Mouse (Mus musculus): ENCODE data around the gene Siae. TPM values are rescaled to one million over a fixed set of nuclear protein-coding genes. Genes with fewer than 3 reads are reported as not detected.

The Siae gene
- total and polyA plus RNA-seq, 3 experiments, result 7.7 to 8.2 (median 7.7) TPM

DNA sequence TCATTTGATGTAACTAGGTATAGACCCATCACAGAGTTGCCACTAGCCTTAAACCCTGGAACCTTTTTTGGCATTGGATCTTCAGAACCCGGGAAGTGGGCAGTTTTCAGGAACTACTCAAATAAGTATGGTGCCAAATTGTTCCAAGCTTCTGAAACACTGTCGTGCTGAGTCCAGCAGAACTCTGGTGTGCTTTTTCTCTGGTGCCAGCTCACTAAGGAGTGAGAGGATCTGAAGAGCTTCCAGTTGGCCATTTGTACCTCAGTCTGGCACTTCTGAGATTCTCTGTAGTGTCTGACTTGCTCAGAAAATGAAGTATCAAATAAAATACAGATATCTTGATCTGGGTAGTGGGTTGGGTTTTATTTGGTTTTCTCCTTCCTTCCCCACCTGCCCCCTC, 35.5 kb upstream of the Siae start:
- no peak for TF ChIP-seq CTCF (IDR thresholded peaks at IDR 0.05)
- no peak for TF ChIP-seq EP300 (IDR thresholded peaks at IDR 0.05; ENCODE audit: insufficient read depth, low read depth, low read length)
- TF ChIP-seq POLR2A (IDR thresholded peaks at IDR 0.05; ENCODE audit: insufficient read depth, low read depth, low read length), result no peak
- H3K27ac ChIP-seq, result no peak overlapping the region
- intact Hi-C loops (cut with DNase I), result no loop called here
- no peak overlapping the region for H3K9ac ChIP-seq (ENCODE audit: low read depth, low read length)
- 82% methylated on average over 2 of the region's 2 CpGs for WGBS
- no peaks in the 10 kb centered on the region for H3K36me3 ChIP-seq (ENCODE audit: control insufficient read depth, insufficient read depth, low read length)
- H3K4me1 ChIP-seq (ENCODE audit: control insufficient read depth, insufficient read depth, low read length), result no peaks in the 10 kb centered on the region; the same call in 1 of the 2 replicates
- no peaks in the 10 kb centered on the region for H3K27me3 ChIP-seq (ENCODE audit: control insufficient read depth, insufficient read depth, low read length)
- H3K4me3 ChIP-seq, result no peak overlapping the region
- DNase-seq, result no peak
- H3K79me2 ChIP-seq (replicated peaks; ENCODE audit: control insufficient read depth, insufficient read depth, low read length), result peaks cover 3% of the 10 kb centered on the region; the same call in 1 of the 2 replicates

DNA sequence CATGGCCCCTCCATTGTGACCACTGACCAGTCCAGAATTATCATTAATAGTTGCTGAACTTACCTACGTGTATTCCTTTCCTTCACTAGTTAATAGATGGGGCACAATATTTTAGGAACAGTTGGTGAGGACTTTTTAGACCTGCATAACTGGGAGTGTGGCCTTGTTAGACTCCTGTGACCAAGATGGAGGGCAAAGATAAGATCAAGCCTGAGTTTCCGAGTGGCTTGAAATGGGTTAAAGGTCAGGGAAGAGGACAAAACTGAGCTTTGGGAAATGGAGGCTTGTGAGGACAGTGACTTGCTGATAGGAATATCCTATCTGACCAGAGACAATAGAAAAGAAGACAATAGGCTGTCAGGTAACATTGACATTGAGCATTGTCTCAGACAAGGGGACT, 30.0 kb upstream of the Siae start:
- no peaks in the 10 kb centered on the region for H3K36me3 ChIP-seq (ENCODE audit: control insufficient read depth, insufficient read depth, low read length)
- WGBS, result 68% methylated on average over 2 of the region's 2 CpGs

DNA sequence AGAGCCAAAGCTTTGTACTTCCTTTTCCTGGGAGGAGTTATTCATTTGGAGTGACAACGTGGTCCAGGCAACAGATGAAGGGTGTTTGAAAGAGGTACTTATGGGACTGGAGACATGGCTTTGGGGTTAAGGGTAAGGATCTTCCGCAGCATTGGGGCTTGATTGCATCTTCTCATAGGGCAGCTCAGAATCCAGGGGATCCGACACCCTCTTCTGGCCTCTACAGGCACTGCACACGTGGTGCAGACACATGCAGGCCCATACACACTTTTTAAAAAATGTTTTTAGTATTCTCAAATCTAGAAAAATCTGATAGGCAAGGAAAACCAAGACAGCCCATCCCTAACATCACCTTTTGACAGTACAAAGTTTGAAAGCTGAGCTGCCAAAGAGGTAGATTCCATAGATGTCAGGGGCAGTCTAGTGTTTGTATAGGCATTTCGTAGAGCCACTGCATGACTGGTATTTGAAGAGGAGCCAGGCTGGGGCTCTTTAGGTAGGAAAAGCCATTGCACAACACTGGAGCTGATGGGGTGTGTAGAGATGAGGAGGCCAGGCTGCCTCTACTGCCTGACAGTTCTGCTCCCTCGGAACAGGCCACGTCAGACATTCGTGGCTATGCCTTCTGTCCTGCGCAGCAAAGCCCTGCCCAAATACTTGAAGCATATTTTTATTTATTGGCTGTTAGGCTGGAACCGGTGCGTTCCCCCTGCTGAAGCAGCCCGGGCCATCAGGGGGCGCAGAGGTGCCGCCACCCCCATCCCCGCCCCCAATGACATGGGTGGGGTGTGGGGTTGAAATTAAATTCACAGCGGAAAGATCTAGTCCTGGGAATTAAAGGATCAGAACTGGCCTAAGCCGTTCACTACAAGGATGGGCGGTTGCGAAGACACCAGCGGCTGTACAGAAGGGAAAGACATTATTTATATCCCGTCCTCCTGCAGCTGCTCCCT, 28.8 kb upstream of the Siae start:
- TF ChIP-seq EP300 (IDR thresholded peaks at IDR 0.05; ENCODE audit: insufficient read depth, low read depth, low read length) (0 out of 2 replicates have a peak, but pooled peaks have one; percentile 40), CTCF (IDR thresholded peaks at IDR 0.05) (peak; percentile 77), POLR2A (IDR thresholded peaks at IDR 0.05; ENCODE audit: insufficient read depth, low read depth, low read length) (peak; percentile 80)
- peak; percentile 69 to 74 for DNase-seq
- Histone ChIP-seq H3K36me3 (ENCODE audit: control insufficient read depth, insufficient read depth, low read length) (no peaks in the 10 kb centered on the region), H3K9ac (ENCODE audit: low read depth, low read length) (peak overlapping the region; percentile 70), H3K79me2 (replicated peaks; ENCODE audit: control insufficient read depth, insufficient read depth, low read length) (no peaks in the 10 kb centered on the region), H3K27ac (peak overlapping the region; percentile 93), H3K4me3 (peak overlapping the region; percentile 71), H3K4me1 (ENCODE audit: control insufficient read depth, insufficient read depth, low read length) (peaks cover 1% of the 10 kb centered on the region; the same call in 1 of the 2 replicates), H3K27me3 (ENCODE audit: control insufficient read depth, insufficient read depth, low read length) (no peaks in the 10 kb centered on the region)
- intact Hi-C loops (cut with DNase I), result loop anchor here (2.0 kb wide), 2 partner anchors 38 to 86 kb away; partner anchors contain the start of genes Msantd2 and Spa17
- 31% methylated on average over 21 of the region's 21 CpGs for WGBS

More for the DNA sequence above, 30.0 kb upstream of the Siae start:
- TF ChIP-seq CTCF (IDR thresholded peaks at IDR 0.05) (no peak), POLR2A (IDR thresholded peaks at IDR 0.05; ENCODE audit: insufficient read depth, low read depth, low read length) (no peak), EP300 (IDR thresholded peaks at IDR 0.05; ENCODE audit: insufficient read depth, low read depth, low read length) (no peak)
- DNase-seq, result no peak
- no peaks in the 10 kb centered on the region for H3K79me2 ChIP-seq (replicated peaks; ENCODE audit: control insufficient read depth, insufficient read depth, low read length)
- no peaks in the 10 kb centered on the region for H3K27me3 ChIP-seq (ENCODE audit: control insufficient read depth, insufficient read depth, low read length)
- intact Hi-C loops (cut with DNase I), result no loop called here
- no peak overlapping the region for H3K4me3 ChIP-seq
- H3K9ac ChIP-seq (ENCODE audit: low read depth, low read length), result no peak overlapping the region
- H3K4me1 ChIP-seq (ENCODE audit: control insufficient read depth, insufficient read depth, low read length), result peaks cover 1% of the 10 kb centered on the region; the same call in 1 of the 2 replicates
- no peak overlapping the region for H3K27ac ChIP-seq

DNA sequence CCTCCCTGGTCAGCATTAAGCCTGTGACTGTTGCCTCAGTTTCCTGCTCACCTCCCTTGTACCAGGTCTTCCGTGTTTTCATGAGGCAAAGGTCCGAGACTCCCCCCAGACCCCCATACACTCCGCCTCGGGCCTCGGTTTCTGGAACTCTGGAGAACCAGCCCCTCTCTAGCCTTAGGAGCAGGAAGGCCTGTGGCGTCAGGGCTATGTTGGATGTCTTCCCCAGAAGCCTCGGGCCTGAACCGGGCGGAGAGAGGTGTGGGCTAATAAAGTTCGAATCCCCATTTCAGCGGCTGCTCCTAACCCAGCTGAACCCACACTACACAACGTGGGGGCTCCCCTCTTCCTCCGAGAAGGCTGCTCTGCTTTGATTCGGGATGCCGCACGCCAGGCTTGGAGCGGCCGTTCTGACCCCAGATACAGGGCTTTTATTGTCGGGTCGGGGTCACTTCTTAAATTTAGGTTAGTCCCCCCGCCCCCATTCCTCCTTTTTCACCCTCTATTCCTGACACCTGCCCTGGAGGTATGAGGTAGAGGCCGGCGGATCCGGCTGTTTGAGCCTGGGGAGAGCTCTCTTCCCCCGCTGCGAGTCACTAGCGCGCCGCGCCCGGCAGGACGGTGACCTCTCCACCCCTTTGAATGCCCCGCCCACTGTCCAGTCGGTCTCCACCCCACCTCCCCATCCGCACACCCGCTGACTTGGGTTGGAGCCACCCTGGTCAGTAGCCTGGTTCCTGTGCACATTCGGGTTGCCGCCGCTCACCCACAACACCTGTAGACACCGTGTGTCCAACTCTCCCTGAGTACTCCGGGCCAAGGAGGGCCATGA, 27.9 kb upstream of the Siae start, which contains the start of gene Esam:
Gene Esam, plus strand, starts transcription at position 683 of the 829 bp plus-strand sequence.
- H3K79me2 ChIP-seq (replicated peaks; ENCODE audit: control insufficient read depth, insufficient read depth, low read length), result no peaks in the 10 kb centered on the region
- peak within 1 kb of the TSS; percentile 93 for H3K27ac ChIP-seq
- H3K36me3 ChIP-seq (ENCODE audit: control insufficient read depth, insufficient read depth, low read length), result peaks cover 4% of the 10 kb centered on the region
- peak within 1 kb of the TSS; percentile 71 for H3K4me3 ChIP-seq
- H3K9ac ChIP-seq (ENCODE audit: low read depth, low read length), result peak within 1 kb of the TSS; percentile 83
- peak; percentile 88 to 90 for DNase-seq
- 10% methylated on average over 41 of the region's 41 CpGs for WGBS
- peak; percentile 46 for TF ChIP-seq CTCF (IDR thresholded peaks at IDR 0.05)
- no peak for TF ChIP-seq EP300 (IDR thresholded peaks at IDR 0.05; ENCODE audit: insufficient read depth, low read depth, low read length)
- peak; percentile 97 for TF ChIP-seq POLR2A (IDR thresholded peaks at IDR 0.05; ENCODE audit: insufficient read depth, low read depth, low read length)
- peaks cover 3% of the 10 kb centered on the region for H3K4me1 ChIP-seq (ENCODE audit: control insufficient read depth, insufficient read depth, low read length)
- intact Hi-C loops (cut with DNase I), result loop anchor here (2.0 kb wide), 2 partner anchors 39 to 85 kb away; partner anchors contain the start of genes Msantd2 and Spa17
- no peaks in the 10 kb centered on the region for H3K27me3 ChIP-seq (ENCODE audit: control insufficient read depth, insufficient read depth, low read length)

DNA sequence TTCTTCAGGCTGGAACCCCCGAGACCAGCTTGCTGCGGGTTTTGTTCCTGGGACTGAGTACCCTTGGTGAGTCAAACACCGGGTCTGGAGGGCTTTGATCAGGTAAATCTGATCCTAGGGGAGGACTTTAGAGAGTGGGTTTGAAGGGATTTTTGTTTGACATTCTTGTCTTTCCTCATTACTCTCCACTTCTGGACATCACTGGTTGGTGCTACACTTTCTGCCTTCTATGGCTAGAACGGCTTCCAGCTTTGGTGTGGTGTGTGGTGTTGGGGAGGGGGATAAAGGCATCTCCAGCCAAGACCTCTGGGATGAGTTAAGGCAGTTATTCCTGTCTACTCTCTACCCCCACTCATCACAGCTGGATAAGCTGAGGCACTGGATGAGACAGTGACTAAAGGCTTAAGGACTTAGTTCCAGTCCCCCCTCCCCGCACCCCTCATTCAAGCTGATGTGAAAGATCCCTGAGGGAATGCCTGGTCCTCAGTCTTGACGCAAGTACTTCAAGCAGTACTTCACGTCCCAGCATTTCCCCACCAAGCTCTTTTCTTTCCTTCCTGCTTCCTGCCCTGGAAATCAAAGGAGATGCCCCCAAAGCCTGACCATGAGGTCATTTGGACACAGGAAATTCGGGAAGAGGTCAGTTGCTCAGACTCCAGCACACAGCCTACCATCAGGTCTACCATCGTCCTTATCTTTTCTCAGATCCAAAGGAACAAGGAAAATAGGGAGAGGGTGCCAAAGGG, 27.1 kb upstream of the Siae start:
- peaks cover 10% of the 10 kb centered on the region for H3K36me3 ChIP-seq (ENCODE audit: control insufficient read depth, insufficient read depth, low read length)
- H3K9ac ChIP-seq (ENCODE audit: low read depth, low read length), result peak overlapping the region; percentile 83
- TF ChIP-seq CTCF (IDR thresholded peaks at IDR 0.05), result no peak
- TF ChIP-seq EP300 (IDR thresholded peaks at IDR 0.05; ENCODE audit: insufficient read depth, low read depth, low read length), result peak; percentile 93
- TF ChIP-seq POLR2A (IDR thresholded peaks at IDR 0.05; ENCODE audit: insufficient read depth, low read depth, low read length), result peak; percentile 60; the same call in 1 of the 2 replicates
- intact Hi-C loops (cut with DNase I), result no loop called here
- H3K27me3 ChIP-seq (ENCODE audit: control insufficient read depth, insufficient read depth, low read length), result no peaks in the 10 kb centered on the region
- H3K79me2 ChIP-seq (replicated peaks; ENCODE audit: control insufficient read depth, insufficient read depth, low read length), result no peaks in the 10 kb centered on the region
- peak overlapping the region; percentile 71 for H3K4me3 ChIP-seq
- H3K4me1 ChIP-seq (ENCODE audit: control insufficient read depth, insufficient read depth, low read length), result peaks cover 3% of the 10 kb centered on the region
- peak overlapping the region; percentile 93 for H3K27ac ChIP-seq
- 37% methylated on average over 9 of the region's 9 CpGs for WGBS
- DNase-seq, result peak; percentile 53 to 58

All from heart, adult 2 months (tissue).